Mouse (Mus musculus) monocyte, adult 5-6 weeks (primary cell): Measurements from ENCODE around the gene Get4. TPM values are rescaled to one million over a fixed set of nuclear protein-coding genes. Genes with fewer than 3 reads are reported as not detected.

Source experiments
- ATAC-seq: fragments of 153-309, 156-312 bp; replicated peaks from 2 replicates; pipeline ENCODE4 v1.8.0; 2017; ENCODE audit warnings: mild to moderate bottlenecking; ENCODE audit not compliant: low TSS enrichment, insufficient number of reproducible peaks, severe bottlenecking, poor library complexity, low FRiP score
- total RNA-seq: library from RNA; stranded (forward); fragments of 200-1000, 200-491, 200-594 nt; gene quantifications from 3 replicates; pipeline ENCODE4 v1.2.3, GENCODE M21; 2017

The Get4 gene
- total RNA-seq, 1 experiment from 2014 or later = 20.5 TPM

DNA sequence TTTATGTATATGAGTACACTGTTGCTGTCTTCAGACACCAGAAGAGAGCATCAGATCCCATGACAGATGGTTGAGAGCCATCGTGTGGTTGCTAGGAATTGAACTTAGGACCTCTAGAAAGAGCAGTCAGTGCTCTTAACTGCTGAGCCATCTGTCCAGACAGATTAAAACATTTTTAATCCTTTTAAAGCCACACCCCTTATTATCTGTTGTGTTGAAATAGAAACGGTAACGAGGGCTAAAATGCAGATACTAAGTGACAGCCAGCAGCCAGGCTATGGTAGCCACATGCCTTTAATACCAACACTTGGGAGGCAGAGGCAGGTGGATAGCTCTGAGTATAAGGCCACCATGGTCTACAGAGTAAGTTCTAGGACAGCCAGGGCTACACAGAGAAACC lies 20.0 kb upstream of the Get4 start:
- ATAC-seq = no peak

DNA sequence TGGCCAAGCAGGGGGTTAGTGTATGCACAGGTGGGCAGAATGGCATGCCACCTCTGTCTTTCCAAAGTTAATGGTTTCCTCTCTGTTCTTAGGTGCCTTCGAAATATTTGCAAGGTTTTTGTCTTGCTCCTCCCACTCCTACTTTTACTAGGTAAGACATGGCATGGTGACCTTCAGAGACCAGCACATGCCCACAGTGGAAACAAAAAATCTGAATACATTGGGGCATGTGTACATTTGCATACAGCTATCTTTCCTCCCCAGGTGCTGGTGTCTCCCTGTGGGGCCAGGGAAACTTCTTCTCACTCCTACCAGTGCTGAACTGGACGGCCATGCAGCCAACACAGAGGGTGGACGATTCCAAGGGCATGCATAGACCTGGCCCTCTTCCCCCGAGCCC lies 17.7 kb upstream of the Get4 start:
- ATAC-seq = no peak

DNA sequence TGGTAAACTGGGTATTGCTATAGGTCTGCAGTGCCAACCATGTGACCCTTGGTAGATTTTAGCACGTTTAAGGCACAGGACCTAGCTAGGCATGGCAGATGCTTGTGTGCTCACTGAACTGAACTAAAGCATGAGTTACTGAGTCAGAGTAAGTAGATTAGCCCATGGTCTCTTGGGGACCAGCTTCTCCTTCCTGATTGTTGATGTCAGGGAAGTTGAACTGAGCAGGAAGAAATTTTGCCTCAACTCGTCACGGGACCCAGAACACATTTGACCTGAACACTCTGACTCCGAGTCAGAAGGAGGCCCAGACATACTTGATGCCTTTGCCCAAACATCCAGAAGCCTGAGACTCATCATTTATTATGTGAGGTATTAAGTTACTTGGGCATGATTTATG lies 14.7 kb upstream of the Get4 start:
- no peak for ATAC-seq

DNA sequence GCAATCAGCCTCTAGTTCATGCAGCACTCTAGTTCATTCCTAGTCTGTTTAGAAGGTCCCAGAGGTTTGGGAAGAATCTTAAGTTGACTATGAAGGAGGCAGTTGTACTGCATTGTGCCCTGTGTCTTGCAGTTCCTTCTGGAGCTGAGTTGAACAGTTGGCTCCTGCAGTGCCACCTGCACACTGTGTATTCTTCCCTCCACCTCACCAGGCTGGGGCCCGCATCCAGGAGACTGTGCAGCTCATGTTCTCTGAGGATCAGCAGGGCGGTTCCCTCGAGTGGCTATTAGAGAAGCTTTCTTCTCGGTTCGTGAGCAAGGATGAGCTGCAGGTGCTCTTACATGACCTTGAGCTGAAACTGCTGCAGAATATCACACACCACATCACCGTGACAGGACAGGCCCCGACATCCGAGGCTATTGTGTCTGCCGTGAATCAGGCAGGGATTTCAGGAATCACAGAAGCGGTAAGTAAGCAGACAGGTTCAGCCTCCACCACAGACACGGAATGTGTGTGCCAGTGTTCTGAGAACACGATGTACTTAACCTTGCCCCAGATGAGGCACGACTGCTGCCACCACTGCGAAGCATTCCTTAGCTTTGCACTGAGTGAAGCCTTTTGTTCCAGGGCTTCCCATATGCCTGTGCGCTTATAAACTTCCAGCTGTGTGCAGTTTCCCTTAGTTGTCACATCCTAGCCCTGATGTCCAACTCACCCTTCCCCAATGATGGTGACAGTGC lies 10.9 kb upstream of the Get4 start:
- no peak for ATAC-seq

DNA sequence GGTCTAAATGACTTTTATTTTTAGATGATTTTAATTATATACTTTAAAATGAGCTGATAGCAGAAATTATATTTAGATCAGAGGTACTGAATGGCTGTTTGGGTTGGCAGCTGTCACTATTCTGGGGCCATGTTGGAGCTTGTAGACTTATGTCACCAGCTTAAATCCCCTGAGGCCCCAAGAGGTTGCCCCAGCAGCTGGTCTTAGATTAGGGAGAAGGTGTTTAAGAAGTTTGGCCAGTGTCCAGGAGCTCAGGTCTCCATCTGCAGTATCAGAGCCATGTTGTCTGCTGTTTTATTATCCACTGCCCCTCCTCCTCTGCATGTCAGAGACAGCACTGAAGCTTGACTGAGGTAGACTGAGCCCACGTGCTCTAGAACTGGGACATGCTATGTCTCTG lies 8.7 kb upstream of the Get4 start:
- no peak for ATAC-seq

DNA sequence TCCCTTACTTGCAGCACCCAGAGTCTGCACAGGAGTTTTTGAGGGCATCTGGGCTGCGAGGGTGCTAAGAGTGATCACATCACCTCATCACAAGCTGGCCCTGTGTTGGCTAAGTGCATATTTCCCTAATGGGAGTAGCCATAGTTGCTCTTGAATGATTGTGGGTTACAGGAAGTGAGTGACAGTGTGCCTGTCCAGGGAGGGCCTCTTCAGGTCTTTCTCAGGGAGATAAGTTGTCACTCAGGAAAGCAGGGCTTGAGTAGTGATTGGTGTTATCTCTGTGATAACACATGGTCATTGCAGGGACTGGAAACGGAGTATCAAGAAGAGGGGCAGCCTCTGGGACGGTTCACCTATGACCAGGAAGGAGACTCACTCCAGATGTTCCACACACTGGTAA lies 4.4 kb upstream of the Get4 start:
- ATAC-seq = no peak

DNA sequence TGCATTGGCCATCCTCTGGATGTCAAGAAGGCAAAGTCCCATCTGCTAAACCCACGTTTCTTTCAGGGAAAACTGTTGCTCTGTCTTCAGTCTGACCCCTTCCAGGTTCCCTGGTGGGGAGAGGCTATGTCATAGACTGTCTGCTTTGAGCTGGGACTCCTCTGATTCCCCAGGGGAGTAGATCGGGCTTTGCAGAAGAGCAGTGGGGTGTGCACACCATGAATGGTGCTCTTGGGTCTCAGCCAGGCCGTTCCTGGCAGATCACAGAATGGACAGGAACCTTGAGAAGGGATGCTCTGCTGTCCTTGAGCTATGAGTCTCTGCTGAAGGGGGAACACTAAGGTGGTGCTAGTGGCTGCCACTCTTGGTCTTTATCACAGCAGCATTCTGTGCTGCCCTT lies 3.3 kb upstream of the Get4 start:
- ATAC-seq = no peak

DNA sequence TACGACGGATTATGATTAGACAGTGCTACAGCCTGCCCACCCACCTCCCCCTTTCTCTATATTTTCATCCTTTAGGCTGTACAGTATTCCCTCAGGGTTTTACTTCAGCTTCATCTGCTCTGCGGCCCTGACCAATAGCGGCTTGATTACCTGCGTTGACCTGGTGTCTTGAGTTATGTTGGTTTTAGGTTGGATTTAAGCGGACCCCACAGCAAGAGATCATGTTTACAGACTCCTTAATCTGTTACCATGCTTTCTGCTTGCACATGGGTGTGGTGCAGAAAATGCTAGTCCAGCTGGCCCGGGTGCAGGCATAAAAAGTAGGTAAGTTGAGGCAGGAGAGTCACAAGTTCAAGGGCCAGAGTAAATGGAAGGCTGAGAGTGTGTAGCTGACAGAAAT lies 845 bp upstream of the Get4 start:
- no peak for ATAC-seq

DNA sequence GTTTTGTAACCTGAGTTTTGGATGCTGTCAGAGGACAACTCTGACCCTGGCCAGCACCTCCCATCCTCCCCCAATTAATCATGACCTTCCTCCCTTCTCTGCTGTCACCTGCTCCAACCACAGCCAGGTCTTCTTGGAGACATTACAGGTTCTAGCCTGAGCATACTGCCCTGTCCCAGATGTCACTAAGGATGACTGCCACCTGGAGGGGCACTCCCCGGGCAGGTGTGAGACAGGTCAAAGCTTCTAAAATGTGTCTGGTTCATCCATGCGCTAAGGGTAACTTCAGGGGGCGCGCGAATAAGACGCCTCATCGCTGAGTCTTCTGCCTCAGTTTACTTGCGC lies 416 bp upstream of the Get4 start:
- peak; percentile 24 for ATAC-seq

DNA sequence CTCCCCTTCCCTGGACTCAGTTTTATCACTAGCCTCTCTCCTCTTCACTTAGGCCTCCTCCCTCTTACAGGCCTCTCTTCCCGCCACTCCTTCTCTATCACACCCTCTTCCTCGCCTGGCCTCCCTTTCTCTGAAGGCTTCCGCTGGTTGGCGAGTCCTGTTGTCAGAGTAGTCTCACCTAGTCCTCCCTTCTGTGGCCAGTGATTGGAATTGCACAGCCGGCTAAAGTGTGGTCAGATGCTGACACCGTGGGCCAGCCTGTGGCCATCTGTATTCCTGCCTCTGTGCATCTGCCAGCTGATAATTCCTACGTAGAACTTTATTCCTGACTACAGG lies 754 bp downstream of the Get4 start:
- peak; percentile 11 for ATAC-seq

DNA sequence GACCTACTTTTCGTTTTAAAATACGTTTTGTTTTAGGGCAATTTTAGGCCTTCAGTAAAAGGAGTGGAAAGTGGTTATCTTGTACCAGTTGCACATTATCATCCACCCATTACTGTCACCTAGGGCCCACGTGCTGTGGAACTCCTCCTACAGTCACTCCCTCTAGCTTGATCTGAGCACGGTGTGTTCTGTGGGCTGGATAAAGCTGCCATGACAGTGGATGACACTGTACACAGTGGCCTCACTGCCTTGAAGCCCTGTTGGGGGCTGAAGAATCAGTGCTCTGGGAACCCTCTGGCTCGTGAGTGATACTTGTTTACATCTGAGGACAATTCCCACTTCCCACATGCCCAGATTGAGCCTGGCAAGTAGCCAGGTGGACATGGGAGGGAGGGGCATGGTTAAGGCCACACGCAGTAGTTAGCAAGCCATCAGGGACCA lies 1.2 kb downstream of the Get4 start:
- 0 out of 2 replicates have a peak, but pooled peaks have one; percentile 2 for ATAC-seq

DNA sequence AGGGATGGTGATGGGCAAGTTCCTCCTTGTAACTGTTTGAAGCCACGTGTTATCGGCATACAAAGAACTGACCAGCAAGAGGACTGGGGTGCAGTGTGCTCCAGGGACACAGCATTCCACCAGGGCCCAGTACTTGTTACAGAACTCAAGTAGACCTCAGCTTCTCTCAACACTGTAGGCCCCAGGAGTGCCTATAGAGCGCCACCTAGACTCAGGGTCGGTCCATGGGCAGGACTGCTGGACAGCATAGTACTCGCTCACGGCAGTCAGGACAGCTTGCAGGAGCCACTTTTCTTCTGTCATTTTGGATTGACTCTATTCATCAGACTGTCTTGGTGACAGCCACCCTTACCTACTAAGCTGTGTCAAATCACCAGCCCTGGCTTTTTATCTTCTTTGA lies 2.8 kb downstream of the Get4 start:
- no peak for ATAC-seq

DNA sequence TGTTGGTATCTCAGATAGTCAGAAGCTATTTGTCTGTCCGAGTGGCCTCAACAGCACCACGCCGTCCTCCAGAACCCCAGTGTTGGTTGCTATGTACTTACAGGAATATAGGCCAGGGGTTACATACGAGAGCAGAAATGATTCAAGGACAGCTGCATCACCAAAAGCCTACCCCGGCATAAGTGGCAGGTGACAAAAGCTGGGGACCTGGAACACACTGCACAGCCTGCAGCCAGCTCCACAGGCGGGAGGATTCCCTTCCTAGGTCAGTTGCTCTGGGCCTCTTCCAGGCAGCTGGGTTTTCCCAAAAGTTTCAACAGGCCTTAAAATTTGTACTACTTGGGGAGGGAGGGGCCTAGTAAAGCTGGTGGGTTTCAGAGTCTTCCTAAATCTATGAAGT lies 3.7 kb downstream of the Get4 start:
- no peak for ATAC-seq

DNA sequence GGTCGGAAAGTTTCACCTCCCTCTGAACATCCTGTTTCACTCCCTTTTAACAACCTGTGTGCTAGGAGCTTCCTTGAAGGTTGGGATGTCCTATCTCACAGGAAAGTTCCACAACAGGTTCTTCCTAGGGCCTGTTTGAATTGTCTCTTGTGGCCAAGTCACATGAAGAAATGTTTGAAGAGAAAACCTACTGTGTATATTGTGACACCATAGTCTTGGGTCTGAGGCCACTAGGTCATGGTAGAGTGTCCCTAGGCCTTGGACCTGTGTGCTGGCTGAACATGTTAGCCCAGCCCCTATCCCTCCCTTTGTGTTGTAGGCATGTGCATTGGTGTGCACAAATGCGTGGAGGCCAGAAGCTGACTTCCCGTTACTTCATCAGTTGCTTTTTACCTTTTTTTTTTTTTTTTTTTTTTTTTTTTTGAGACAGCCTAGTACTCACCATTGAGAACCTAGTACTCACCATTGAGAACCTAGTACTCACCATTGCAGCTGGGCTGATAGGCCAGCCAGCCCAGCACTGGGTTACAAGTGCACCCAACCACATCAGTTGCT lies 4.2 kb downstream of the Get4 start:
- ATAC-seq = no peak

DNA sequence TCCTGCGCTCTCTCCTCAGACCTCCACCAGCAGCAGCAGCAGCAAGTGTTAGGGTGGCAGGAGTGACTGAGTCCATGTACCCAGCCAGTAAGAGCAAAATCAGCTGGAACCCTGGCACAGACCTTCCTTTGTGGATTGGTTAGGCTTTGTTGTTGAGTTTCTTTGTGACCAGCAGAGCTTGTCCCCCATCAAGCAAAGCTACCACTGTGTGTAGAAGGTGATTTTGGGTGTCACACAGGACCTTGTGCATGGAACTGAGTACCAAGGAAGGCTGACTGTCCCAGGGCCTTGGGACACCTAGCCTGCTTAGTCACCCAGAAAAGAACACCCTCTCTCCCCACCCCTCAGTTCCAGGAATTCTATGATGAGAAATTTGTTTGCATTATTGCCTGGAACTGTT lies 5.1 kb downstream of the Get4 start:
- ATAC-seq = no peak

DNA sequence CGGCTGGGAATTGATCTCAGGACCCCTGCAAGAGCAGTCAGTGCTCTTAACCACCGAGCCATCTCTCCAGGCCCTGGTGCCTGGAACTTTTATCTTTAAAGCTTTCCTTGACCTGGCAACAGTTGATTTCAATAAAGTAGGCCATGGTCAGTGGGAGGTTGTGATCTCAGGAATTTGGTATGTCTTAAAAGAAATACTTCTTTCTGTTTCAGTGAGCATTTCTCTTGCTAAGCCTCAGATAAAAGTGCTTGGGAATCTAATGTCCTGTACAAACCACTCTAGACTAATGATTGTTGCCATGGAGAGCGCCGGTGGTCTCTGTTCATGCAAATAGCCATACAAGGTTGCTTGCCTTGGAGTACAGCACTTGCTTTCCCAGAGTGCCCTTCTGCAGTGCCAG lies 5.7 kb downstream of the Get4 start:
- no peak for ATAC-seq

DNA sequence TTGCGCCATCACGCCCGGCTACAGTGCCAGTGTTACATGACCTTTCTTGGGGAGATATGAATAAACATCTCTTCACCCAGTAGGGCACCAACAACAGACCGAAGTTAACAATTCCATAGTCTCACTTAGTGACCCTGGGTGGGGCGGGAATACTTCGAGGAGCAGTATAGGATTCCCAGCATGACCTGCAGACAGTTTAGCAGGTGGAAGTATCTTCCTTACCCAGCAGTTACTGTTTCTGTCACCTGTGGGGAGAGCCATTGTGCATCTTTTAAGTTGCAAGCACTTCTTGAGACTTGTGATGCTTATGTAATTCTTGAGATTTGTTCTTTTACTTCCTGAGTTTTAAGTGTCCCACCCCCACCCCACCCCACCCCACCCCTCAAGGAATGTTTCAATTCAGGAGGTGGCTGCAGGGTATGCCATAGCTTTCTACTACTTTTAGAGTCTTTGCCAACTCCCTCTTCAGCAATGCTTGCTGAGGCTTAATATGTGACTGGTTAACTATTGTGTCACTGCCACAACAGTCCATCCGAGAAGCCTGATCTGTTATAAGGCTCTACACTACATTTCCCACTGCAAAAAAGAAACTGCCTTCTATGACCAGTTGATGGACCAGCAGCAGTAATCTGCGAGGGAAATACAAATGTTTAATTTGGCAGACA lies 6.4 kb downstream of the Get4 start:
- no peak for ATAC-seq

DNA sequence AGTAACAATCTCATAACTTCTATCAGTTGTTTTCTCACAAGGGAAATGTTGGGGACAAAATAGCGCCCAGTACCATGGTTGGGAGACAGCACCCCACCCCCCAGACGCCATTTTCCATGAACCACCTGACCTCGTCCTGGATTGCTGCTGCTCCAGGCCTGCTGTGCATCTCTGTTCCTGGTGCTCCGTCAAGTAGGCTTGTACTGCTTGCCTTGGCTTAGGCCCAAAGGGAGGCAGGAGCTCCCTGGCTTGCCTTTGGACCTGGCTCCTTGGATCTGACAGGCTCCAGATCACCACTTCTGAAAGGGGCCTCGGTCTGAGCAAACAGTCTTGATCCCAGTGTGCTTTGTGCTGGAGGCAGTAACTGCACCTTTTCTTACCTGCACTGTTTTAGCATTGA lies 7.7 kb downstream of the Get4 start:
- ATAC-seq = no peak

DNA sequence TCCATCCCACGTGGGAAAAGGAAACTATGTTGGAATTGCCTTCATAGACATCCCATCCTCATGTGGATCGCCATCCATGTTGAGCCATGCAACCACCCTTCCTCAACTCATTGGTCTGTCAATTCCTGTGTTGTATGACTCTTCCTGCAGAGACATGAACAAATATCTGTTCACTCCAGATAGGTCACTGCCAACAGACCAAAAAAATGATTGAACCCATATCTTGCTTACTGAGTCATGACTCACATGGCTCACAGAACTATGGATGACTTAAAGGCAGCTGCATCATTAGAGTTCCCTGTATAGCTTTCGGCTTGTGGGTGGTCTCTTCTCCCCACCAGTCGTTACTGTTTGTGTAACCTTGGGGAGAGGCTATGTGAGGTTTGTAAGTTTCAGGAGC lies 9.3 kb downstream of the Get4 start:
- ATAC-seq = no peak

DNA sequence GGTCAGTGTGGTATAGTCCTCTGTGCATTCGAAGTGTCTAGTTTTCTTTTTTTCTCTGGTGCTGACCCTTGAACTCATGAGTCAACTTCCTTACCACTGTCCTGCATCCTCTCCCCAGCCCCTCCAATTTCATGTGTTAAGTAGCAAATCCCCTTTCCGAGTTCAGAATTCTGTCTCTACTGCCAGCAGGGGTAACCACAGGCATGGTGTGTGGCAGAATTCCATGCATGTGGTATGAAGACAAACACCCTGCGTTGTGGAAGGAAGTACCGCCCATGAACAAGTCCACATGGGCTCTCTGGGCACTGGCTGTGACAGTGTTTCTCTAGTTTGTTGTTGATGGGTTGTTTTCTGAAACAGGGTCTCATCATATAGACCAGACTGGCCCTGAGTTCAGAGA lies 15.5 kb downstream of the Get4 start:
- no peak for ATAC-seq
